Mouse (Mus musculus): ENCODE results near the gene Mapkapk2.

Gene Mapkapk2

DNA sequence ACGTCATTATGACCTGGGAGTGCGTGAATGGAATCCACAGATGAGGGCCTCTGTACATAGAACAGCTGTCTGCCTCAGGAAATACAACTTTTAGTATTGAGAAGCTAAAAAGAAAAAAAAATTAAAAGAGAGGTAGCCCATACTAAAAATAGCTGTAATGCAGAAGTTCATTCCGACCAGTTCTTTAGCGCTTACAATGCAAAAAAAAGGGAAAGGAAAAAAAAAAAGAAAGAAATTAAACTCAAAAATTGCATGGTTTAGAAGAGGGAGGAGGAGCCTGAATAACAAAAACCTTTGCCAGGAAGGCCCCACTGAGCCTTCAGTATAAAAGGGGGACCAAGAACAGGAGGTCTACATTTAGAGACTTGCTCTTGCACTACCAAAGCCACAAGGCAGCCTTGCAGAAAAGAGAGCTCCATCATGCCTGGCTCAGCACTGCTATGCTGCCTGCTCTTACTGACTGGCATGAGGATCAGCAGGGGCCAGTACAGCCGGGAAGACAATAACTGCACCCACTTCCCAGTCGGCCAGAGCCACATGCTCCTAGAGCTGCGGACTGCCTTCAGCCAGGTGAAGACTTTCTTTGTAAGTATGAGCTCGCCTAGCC, 78.0 kb downstream of the Mapkapk2 start, which contains the start of gene Il10:
TSS of gene Il10 (plus strand) at position 354 of the 607 bp plus-strand sequence.
- no peak for DNase-seq (ENCODE audit: low spot score)

DNA sequence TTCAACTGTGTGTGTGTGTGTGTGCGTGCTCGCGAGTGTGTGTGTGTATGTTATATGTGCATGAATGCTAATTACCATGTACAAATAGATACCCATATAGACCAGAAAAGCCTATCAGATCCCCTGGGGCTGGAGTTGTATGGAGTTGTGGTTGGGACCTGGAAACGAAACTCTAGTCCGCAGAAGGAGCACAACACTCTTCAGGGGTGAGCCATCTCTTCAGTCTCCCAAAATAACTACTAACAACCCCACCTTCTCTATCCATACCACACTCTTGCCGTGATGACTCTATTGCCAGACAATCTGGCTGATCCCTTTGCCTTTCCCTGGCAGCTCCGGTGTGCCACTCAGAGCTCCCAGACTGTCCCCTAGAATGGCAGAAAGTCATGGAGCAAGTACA, 81.7 kb downstream of the Mapkapk2 start:
- DNase-seq (ENCODE audit: low spot score) = no peak

DNA sequence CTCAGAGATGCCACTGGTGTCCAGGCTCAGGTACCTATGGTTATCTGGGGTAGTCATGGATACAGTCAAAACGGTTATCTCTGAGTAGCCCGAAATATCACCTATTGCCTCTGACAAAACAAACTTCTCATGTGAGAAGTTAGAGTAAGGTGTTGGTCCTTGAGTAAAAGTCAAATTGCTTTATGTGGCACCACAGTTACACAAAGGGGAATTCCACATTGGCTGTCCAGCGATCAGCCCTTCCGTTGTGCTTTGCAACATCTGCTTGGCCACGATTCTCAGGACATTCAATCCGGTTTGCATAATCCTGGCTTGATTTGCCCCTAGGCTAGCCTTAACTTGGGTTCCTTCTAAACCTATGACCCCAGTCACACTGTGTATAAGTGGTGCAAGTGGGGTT, 82.3 kb downstream of the Mapkapk2 start:
- DNase-seq (ENCODE audit: low spot score) = no peak

DNA sequence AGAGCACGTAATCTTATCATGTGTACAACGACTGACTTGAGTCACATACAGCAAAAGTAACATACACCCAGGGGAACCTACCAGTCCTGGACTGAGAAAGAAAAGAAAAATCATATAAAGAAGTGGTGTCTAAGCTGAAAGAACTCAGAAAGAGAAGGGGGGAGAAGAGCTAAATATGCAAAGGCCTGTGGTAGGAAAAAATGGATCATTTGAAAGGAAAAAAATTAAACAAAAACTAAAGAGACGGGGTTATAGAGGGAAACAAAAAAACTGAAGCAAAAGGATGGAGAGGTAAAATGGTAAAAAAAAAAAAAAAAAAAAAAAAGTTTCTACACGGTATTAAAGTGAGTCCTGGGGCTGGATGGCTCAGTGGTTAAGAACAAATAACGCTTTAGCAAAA, 83.7 kb downstream of the Mapkapk2 start:
- DNase-seq (ENCODE audit: low spot score) = no peak

DNA sequence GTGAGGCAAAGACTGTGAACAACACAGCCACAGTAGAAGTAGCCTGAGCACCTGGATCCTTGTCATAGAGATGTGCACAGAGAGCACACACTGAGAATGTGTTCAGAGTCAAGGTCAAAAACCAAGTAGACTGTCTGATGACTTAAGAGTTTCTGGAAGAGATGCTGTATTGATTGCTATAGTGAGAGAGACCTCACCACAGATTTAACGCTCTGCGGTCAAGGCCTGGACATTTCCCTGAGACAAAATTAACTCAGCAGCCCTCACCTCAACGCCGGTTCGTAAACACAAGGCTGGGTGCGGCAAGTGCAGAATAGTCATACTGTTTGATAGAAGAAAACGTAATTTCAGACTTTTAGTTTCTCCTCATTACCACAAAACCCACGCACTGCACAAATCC, 85.1 kb downstream of the Mapkapk2 start:
- DNase-seq (ENCODE audit: low spot score) = no peak

DNA sequence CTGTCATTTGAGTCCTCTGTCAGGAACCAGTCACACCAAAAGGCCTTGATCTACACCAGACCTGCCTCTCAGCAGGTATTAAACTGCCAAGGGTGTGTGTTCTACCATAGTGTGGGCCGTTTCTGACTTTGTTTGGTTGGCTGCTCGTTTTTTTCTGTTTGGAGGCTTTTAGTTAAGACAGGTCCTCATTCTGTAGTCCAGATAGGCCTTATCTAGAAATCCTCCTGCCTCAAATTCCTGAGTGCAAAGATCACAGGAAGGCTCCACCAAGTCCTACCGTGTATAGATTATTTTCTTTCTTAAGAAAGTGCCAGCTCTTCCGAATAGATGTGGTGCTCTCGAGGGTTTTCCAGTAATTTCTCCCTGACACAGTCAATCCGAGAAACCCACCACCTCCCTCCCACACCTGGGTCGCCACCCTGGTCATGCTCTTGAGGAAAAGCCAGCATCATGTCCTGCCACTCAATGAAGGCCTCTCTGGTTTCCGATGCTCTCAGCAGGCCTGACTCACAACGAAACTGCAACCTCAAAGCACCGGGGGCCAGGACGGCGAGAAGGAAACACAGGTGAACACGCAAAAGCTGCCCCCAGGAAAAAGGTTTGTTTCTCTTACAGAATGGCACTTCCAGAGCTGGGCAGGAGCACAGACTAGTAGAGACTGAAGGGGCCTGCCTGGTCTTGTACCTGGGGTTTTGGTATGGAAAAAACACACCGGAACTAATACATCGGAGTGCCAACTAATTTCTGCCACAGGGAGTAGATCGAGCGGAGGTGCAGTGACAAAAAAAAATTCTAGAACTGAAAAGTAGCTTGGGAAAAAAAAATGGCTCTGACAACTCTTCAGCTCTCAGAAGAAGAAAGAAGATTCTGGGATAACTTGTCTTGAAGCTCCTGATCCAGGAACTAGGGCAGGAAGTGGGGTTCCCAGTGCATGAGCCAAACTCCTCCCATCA, 87.1 kb downstream of the Mapkapk2 start:
- no peak for DNase-seq (ENCODE audit: low spot score)

DNA sequence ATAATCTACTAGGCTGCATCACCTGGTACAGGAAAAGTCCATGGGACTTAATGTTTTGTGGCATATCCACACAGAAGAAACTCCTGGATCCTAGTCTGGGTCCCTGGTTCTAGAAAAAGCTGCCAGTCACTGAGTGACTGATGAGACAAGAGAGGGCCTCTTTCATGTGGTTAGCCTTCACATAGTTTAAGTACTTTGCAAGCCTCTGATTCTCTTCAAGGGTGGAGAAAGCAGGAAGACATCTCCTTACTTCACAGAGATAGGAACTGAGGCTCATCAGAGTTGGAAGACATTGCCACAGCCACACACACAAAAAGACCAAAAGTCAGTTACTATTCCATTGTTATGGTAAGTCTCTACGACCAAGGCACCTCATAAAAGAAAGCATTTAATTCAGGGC, 91.6 kb downstream of the Mapkapk2 start:
- no peak for DNase-seq (ENCODE audit: low spot score)
